Mouse (Mus musculus) CH12.LX (cell line): ENCODE results near the gene Cep70. TPM values are rescaled to one million over a fixed set of nuclear protein-coding genes. Genes with fewer than 3 reads are reported as not detected.

Experiments used
- DNase-seq: peaks from one replicate; pipeline ENCODE4 v3.0.0-alpha.2; 2013; ENCODE audit errors: extremely low read depth
- H3K27ac ChIP-seq: 2 replicates; pipeline ENCODE4 v1.5.1; 2012; ENCODE audit warnings: low read depth, mild to moderate bottlenecking, control low read depth, moderate library complexity; ENCODE audit not compliant: insufficient read depth
- H3K27me3 ChIP-seq: replicated peaks from 2 replicates; pipeline ENCODE3; 2012; ENCODE audit warnings: inconsistent platforms
- H3K36me3 ChIP-seq, 2 experiments: replicated peaks in 1 of 2; 2 replicates each; pipeline versions ENCODE3 to v1.6.1; 2012; ENCODE audit warnings: inconsistent platforms in 1 of 2, low read length in 1 of 2, mild to moderate bottlenecking in 1 of 2, mixed read lengths in 1 of 2, moderate library complexity in 1 of 2; ENCODE audit not compliant: control insufficient read depth in 1 of 2, insufficient read depth in 1 of 2
- H3K4me1 ChIP-seq, 2 experiments: 2 replicates each; pipeline ENCODE4 v1.6.1; 2012; ENCODE audit warnings: inconsistent platforms in 1 of 2, moderate library complexity in 1 of 2; ENCODE audit not compliant: insufficient read depth in 2 of 2, control insufficient read depth in 1 of 2
- H3K4me2 ChIP-seq: 2 replicates; pipeline ENCODE4 v1.6.1; 2012; ENCODE audit warnings: low read depth, mild to moderate bottlenecking, control low read depth; ENCODE audit not compliant: poor library complexity, insufficient read depth, severe bottlenecking
- H3K4me3 ChIP-seq, 3 experiments: fragments of 150-350 bp in 1 of 3; sonication (generic) in 1 of 3; replicated peaks in 1 of 3; 2 replicates each; pipeline versions ENCODE3 to v1.5.1; 2011 to 2012; ENCODE audit warnings: low read depth in 2 of 3, low read length in 2 of 3, mild to moderate bottlenecking in 2 of 3, moderate library complexity in 2 of 3, control low read depth in 1 of 3, improper control_type of control experiment in 1 of 3, inconsistent platforms in 1 of 3, mixed read lengths in 1 of 3; ENCODE audit not compliant: poor library complexity in 1 of 3
- H3K79me2 ChIP-seq: replicated peaks from 2 replicates; pipeline ENCODE4 v1.6.1; 2012; ENCODE audit warnings: mild to moderate bottlenecking, moderate library complexity; ENCODE audit not compliant: control insufficient read depth, poor library complexity, insufficient read depth, severe bottlenecking; ENCODE audit errors: extremely low read depth
- H3K9ac ChIP-seq: 2 replicates; pipeline ENCODE4 v1.6.1; 2012; ENCODE audit warnings: low read depth, mild to moderate bottlenecking, control low read depth, moderate library complexity; ENCODE audit not compliant: insufficient read depth
- H3K9me3 ChIP-seq: replicated peaks from 2 replicates; pipeline ENCODE3; 2012; ENCODE audit warnings: low read length, inconsistent platforms, mixed read lengths
- BHLHE40 ChIP-seq: IDR thresholded peaks from 2 replicates; pipeline ENCODE4 v1.6.1; 2011; ENCODE audit warnings: mild to moderate bottlenecking, low read depth, low read length, improper control_type of control experiment
- ELF1 ChIP-seq: IDR thresholded peaks from 2 replicates; pipeline ENCODE4 v1.6.1; 2014; ENCODE audit warnings: low read depth, mild to moderate bottlenecking, inconsistent platforms, low read length, improper control_type of control experiment
- ETS1 ChIP-seq: conservative IDR thresholded peaks from 2 replicates; pipeline ENCODE4 v1.6.1; 2012; ENCODE audit warnings: low read depth, mild to moderate bottlenecking, inconsistent platforms, low read length, improper control_type of control experiment, moderate library complexity
- GABPA ChIP-seq: IDR thresholded peaks from 2 replicates; pipeline ENCODE4 v1.6.1; 2012; ENCODE audit warnings: low read depth, low read length, improper control_type of control experiment, inconsistent platforms; ENCODE audit not compliant: insufficient replicate concordance
- HCFC1 ChIP-seq: IDR thresholded peaks from 2 replicates; pipeline ENCODE4 v1.6.1; 2012; ENCODE audit warnings: low read depth, mild to moderate bottlenecking, inconsistent platforms, low read length, improper control_type of control experiment
- IRF4 ChIP-seq: IDR thresholded peaks from 2 replicates; pipeline ENCODE4 v1.6.1; 2014; ENCODE audit warnings: low read depth, mild to moderate bottlenecking, inconsistent platforms, low read length, improper control_type of control experiment
- JUND ChIP-seq: conservative IDR thresholded peaks from 2 replicates; pipeline ENCODE4 v1.6.1; 2011; ENCODE audit warnings: low read depth, low read length, improper control_type of control experiment
- KAT2A ChIP-seq: IDR thresholded peaks from 2 replicates; pipeline ENCODE4 v1.6.1; 2012; ENCODE audit warnings: low read length, improper control_type of control experiment, inconsistent platforms; ENCODE audit not compliant: insufficient replicate concordance
- MAX ChIP-seq: IDR thresholded peaks from 2 replicates; pipeline ENCODE4 v1.6.1; 2011; ENCODE audit warnings: low read length, improper control_type of control experiment
- MAZ ChIP-seq: IDR thresholded peaks from 2 replicates; pipeline ENCODE4 v1.6.1; 2012; ENCODE audit warnings: low read depth, mild to moderate bottlenecking, inconsistent platforms, low read length, improper control_type of control experiment, moderate library complexity
- MXI1 ChIP-seq: IDR thresholded peaks from 2 replicates; pipeline ENCODE4 v1.6.1; 2011; ENCODE audit warnings: mild to moderate bottlenecking, low read depth, low read length, improper control_type of control experiment
- MYC ChIP-seq: IDR thresholded peaks from 2 replicates; pipeline ENCODE4 v1.6.1; 2011; ENCODE audit warnings: low read depth, mild to moderate bottlenecking, improper control_type of control experiment, low read length
- NELFE ChIP-seq: IDR thresholded peaks from 2 replicates; pipeline ENCODE4 v1.6.1; 2011; ENCODE audit warnings: low read depth, low read length, improper control_type of control experiment
- NRF1 ChIP-seq: IDR thresholded peaks from 2 replicates; pipeline ENCODE4 v1.6.1; 2014; ENCODE audit warnings: low read depth, mild to moderate bottlenecking, inconsistent platforms, low read length, improper control_type of control experiment, moderate library complexity
- RCOR1 ChIP-seq: conservative IDR thresholded peaks from 2 replicates; pipeline ENCODE4 v1.6.1; 2012; ENCODE audit warnings: low read depth, mild to moderate bottlenecking, inconsistent platforms, low read length, improper control_type of control experiment
- SMC3 ChIP-seq: IDR thresholded peaks from 2 replicates; pipeline ENCODE4 v1.6.1; 2011; ENCODE audit warnings: low read depth, low read length, improper control_type of control experiment
- TBP ChIP-seq: conservative IDR thresholded peaks from 2 replicates; pipeline ENCODE4 v1.6.1; 2011; ENCODE audit warnings: low read depth, low read length, improper control_type of control experiment
- TCF12 ChIP-seq: IDR thresholded peaks from 2 replicates; pipeline ENCODE4 v1.6.1; 2014; ENCODE audit warnings: low read depth, mild to moderate bottlenecking, inconsistent platforms, low read length, improper control_type of control experiment
- dilution Hi-C: fragments of 300-500 bp; cut with MboI; formaldehyde crosslinking; loops from 2 replicates; pipeline ENCODE4 v1.14.3; 2020; ENCODE audit warnings: low sequenced_read_pairs; ENCODE audit not compliant: extremely low pct_unique_long_range_greater_than_20kb, extremely low pct_ligation_motif_present
- in situ Hi-C: fragments of 300-500 bp; cut with MboI; formaldehyde crosslinking; loops from 3 replicates; pipeline ENCODE4 v1.14.3; 2019; ENCODE audit warnings: low sequenced_read_pairs, low pct_ligation_motif_present, low pct_unique_long_range_greater_than_20kb, mixed read lengths
- polyA plus RNA-seq: library from polyadenylated mRNA; unstranded; fragments of >175 nt; gene quantifications from 2 replicates; pipeline ENCODE4 v1.2.1, GENCODE M21; 2012; ENCODE audit warnings: low read depth; ENCODE audit not compliant: insufficient read length
- total RNA-seq, 2 experiments: library from RNA; depleted of rRNA; stranded (reverse); fragments of 300-350 nt in 1 of 2; fragments of >200 nt in 1 of 2; gene quantifications; 2 replicates each; pipeline ENCODE4 v1.2.3; 2012 to 2014

The Cep70 gene
- total and polyA plus RNA-seq, 3 experiments: 9.7 to 22.9 (median 10.2) TPM

GRCm38 (mm10) chr9:99325208-99325929, 82.2 kb downstream of the Cep70 start:
- no peaks in the 10 kb centered on the region for H3K36me3 ChIP-seq
- no peaks in the 10 kb centered on the region for H3K9me3 ChIP-seq
- in situ Hi-C loops: no loop called here
- H3K27ac ChIP-seq: no peak overlapping the region
- H3K4me2 ChIP-seq: no peak overlapping the region
- H3K27me3 ChIP-seq: no peaks in the 10 kb centered on the region
- no peak overlapping the region for H3K9ac ChIP-seq
- dilution Hi-C loops: no loop called here
- no peak for TF ChIP-seq TCF12
- TF ChIP-seq SMC3: no peak
- TF ChIP-seq MAZ: no peak
- no peak for TF ChIP-seq NRF1
- no peak for TF ChIP-seq KAT2A
- TF ChIP-seq MYC: no peak
- TF ChIP-seq ELF1: no peak
- TF ChIP-seq MXI1: no peak
- TF ChIP-seq BHLHE40: no peak
- no peak for TF ChIP-seq JUND
- H3K4me3 ChIP-seq: no peak overlapping the region
- DNase-seq: no peak
- H3K79me2 ChIP-seq: no peaks in the 10 kb centered on the region
- peaks cover 0 to 6% of the 10 kb centered on the region in 2 experiments; a peak in 2 of 4 replicates for H3K4me1 ChIP-seq

GRCm38 (mm10) chr9:99325961-99326360, 82.8 kb downstream of the Cep70 start:
- no peak overlapping the region for H3K27ac ChIP-seq
- H3K36me3 ChIP-seq: no peaks in the 10 kb centered on the region
- in situ Hi-C loops (no loop called here), dilution Hi-C loops (no loop called here)
- no peak for DNase-seq
- H3K9me3 ChIP-seq: no peaks in the 10 kb centered on the region
- H3K4me3 ChIP-seq: no peak overlapping the region
- no peaks in the 10 kb centered on the region for H3K27me3 ChIP-seq
- peaks cover 0 to 6% of the 10 kb centered on the region in 2 experiments; a peak in 2 of 4 replicates for H3K4me1 ChIP-seq
- no peaks in the 10 kb centered on the region for H3K79me2 ChIP-seq
- TF ChIP-seq RCOR1: no peak
- TF ChIP-seq NELFE: no peak
- no peak for TF ChIP-seq ETS1
- no peak for TF ChIP-seq HCFC1
- TF ChIP-seq GABPA: no peak
- TF ChIP-seq MAX: no peak
- no peak for TF ChIP-seq TBP
- TF ChIP-seq IRF4: no peak
- TF ChIP-seq NRF1: no peak
- TF ChIP-seq MXI1: no peak
- H3K4me2 ChIP-seq: no peak overlapping the region
- no peak overlapping the region for H3K9ac ChIP-seq
